Mouse (Mus musculus): ENCODE data around the gene Srsf2. TPM values are rescaled to one million over a fixed set of nuclear protein-coding genes. Genes with fewer than 3 reads are reported as not detected.

The Srsf2 gene
- polyA plus RNA-seq, 1 experiment from 2014 or later: 621 TPM

DNA sequence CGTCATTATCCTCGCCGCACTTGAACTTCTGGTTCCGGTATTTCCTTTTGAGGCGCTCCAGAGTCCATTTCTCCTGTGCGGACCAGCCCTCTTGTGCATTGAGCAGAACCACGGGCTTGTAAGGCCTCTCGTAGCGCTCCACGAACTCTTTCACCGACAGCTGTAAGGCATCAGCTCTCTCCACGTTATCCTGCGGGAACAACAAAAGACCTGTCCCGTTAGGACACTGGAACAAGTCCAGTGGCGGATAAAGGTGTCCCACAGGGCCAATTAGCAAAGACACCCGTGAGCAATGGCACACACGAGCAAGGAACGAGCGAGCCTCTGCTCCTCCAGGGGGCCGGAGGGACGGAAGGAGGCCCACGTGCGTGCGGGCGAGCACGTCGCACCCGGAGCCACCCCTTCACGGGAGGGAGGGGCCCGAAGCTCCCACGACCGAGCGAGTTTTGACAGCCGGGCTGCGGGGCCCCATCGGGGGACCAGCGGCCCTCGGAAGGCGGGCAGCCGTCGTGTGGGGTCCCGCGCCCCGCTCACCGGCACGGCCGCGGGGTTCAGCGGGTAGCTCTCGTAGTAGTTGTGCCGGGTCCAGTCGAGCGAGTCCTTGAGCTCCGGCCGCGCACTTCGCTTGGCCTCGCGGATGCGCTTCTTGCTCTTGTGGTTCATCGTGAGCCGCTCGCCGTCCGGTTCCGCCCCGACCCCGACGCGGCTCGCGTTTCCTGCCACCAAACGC is 10.2 kb downstream of the Srsf2 start:
- under 1% methylated on average over 69 of the region's 73 CpGs for WGBS (ENCODE audit: insufficient replicate concordance)
- no peaks in the 10 kb centered on the region for H3K9me3 ChIP-seq (replicated peaks; ENCODE audit: control insufficient read depth, low read length)
- H3K36me3 ChIP-seq (ENCODE audit: control insufficient read depth, insufficient read depth, low read length): peaks cover 30% of the 10 kb centered on the region
- H3K9ac ChIP-seq (ENCODE audit: low read depth, low read length): peak overlapping the region; percentile 93
- ATAC-seq (replicated peaks; ENCODE audit: insufficient number of reproducible peaks, low FRiP score, low TSS enrichment): peak; percentile 69
- H3K4me1 ChIP-seq (ENCODE audit: control insufficient read depth, insufficient read depth, low read length): peaks cover 28% of the 10 kb centered on the region
- peak overlapping the region; percentile 82 for H3K4me3 ChIP-seq (ENCODE audit: low read depth, low read length)
- H3K27ac ChIP-seq (ENCODE audit: low read depth, low read length): peak overlapping the region; percentile 99
- no peaks in the 10 kb centered on the region for H3K27me3 ChIP-seq (ENCODE audit: control insufficient read depth, insufficient read depth, low read length)
- peak overlapping the region; percentile 71 for H3K4me2 ChIP-seq

GRCm38 (mm10) chr11:116840748-116841147 is 12.1 kb downstream of the Srsf2 start:
- WGBS (ENCODE audit: insufficient replicate concordance): 82% methylated on average over 4 of the region's 4 CpGs
- Histone ChIP-seq H3K9me3 (replicated peaks; ENCODE audit: control insufficient read depth, low read length) (no peaks in the 10 kb centered on the region), H3K36me3 (ENCODE audit: control insufficient read depth, insufficient read depth, low read length) (peaks cover 49% of the 10 kb centered on the region), H3K4me1 (ENCODE audit: control insufficient read depth, insufficient read depth, low read length) (peaks cover 28% of the 10 kb centered on the region), H3K27me3 (ENCODE audit: control insufficient read depth, insufficient read depth, low read length) (no peaks in the 10 kb centered on the region), H3K27ac (ENCODE audit: low read depth, low read length) (no peak overlapping the region), H3K9ac (ENCODE audit: low read depth, low read length) (peak overlapping the region; percentile 93), H3K4me3 (ENCODE audit: low read depth, low read length) (peak overlapping the region; percentile 82), H3K4me2 (peak overlapping the region; percentile 71)
- ATAC-seq (replicated peaks; ENCODE audit: insufficient number of reproducible peaks, low FRiP score, low TSS enrichment): no peak

DNA sequence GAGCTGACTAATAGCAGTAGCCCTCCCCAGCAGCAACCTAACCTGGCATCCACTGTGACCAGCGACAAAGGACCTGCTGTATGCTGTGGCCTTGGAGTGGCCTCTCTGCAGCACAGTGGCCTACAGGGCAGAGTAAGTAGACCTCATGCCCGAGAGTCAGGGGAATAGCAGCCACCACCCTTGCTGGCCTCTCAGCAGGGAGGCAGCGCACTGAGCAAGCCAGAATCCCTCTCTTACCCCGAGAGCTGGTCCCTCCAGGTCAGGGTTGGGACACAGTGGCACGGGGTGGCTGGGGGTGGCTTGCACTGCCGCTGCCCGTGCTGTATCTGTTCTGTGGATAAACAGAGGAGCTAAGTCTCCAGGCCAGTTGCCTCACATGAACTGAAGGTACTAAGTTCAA is 13.3 kb downstream of the Srsf2 start:
- 86% methylated on average over 7 of the region's 7 CpGs for WGBS (ENCODE audit: insufficient replicate concordance)
- Histone ChIP-seq H3K4me2 (peak overlapping the region; percentile 71; the same call in 1 of the 2 replicates), H3K9ac (ENCODE audit: low read depth, low read length) (peak overlapping the region; percentile 54; the same call in 1 of the 2 replicates), H3K27me3 (ENCODE audit: control insufficient read depth, insufficient read depth, low read length) (no peaks in the 10 kb centered on the region), H3K4me3 (ENCODE audit: low read depth, low read length) (no peak overlapping the region), H3K9me3 (replicated peaks; ENCODE audit: control insufficient read depth, low read length) (no peaks in the 10 kb centered on the region), H3K36me3 (ENCODE audit: control insufficient read depth, insufficient read depth, low read length) (peaks cover 57% of the 10 kb centered on the region), H3K27ac (ENCODE audit: low read depth, low read length) (no peak overlapping the region), H3K4me1 (ENCODE audit: control insufficient read depth, insufficient read depth, low read length) (peaks cover 28% of the 10 kb centered on the region)
- ATAC-seq (replicated peaks; ENCODE audit: insufficient number of reproducible peaks, low FRiP score, low TSS enrichment): no peak

GRCm38 (mm10) chr11:116838936-116839335 is 14.0 kb downstream of the Srsf2 start:
- no peak overlapping the region for H3K4me3 ChIP-seq (ENCODE audit: low read depth, low read length)
- no peak overlapping the region for H3K4me2 ChIP-seq
- no peaks in the 10 kb centered on the region for H3K27me3 ChIP-seq (ENCODE audit: control insufficient read depth, insufficient read depth, low read length)
- H3K36me3 ChIP-seq (ENCODE audit: control insufficient read depth, insufficient read depth, low read length): peaks cover 63% of the 10 kb centered on the region
- H3K9me3 ChIP-seq (replicated peaks; ENCODE audit: control insufficient read depth, low read length): no peaks in the 10 kb centered on the region
- H3K4me1 ChIP-seq (ENCODE audit: control insufficient read depth, insufficient read depth, low read length): peaks cover 23% of the 10 kb centered on the region
- ATAC-seq (replicated peaks; ENCODE audit: insufficient number of reproducible peaks, low FRiP score, low TSS enrichment): no peak
- H3K27ac ChIP-seq (ENCODE audit: low read depth, low read length): no peak overlapping the region
- H3K9ac ChIP-seq (ENCODE audit: low read depth, low read length): 0 out of 2 replicates have a peak overlapping the region, but pooled peaks have one; percentile 10
- 85% methylated on average over 14 of the region's 14 CpGs for WGBS (ENCODE audit: insufficient replicate concordance)

DNA sequence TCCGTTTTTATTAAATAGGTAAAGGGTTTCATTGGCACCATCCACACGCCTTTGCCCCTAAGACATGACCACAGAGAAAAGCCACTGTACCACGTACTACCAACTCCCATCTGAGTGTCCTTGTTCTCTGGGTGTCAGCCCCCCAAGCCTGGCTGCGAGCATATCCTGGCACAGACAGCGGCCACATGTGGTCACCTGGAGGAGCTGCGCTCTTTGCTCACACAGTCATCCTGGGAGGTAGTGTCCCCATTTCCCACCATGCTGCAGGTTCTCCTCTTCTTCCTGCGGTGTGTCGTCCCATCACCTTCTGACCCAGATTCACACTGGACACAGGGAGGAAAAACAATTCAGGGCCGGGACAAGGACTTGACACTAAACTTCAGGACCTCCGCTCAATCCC is 15.5 kb downstream of the Srsf2 start:
- ATAC-seq (replicated peaks; ENCODE audit: insufficient number of reproducible peaks, low FRiP score, low TSS enrichment): no peak
- Histone ChIP-seq H3K4me3 (ENCODE audit: low read depth, low read length) (no peak overlapping the region), H3K4me2 (no peak overlapping the region), H3K27me3 (ENCODE audit: control insufficient read depth, insufficient read depth, low read length) (no peaks in the 10 kb centered on the region), H3K9ac (ENCODE audit: low read depth, low read length) (no peak overlapping the region), H3K4me1 (ENCODE audit: control insufficient read depth, insufficient read depth, low read length) (peaks cover 23% of the 10 kb centered on the region), H3K36me3 (ENCODE audit: control insufficient read depth, insufficient read depth, low read length) (peaks cover 65% of the 10 kb centered on the region), H3K9me3 (replicated peaks; ENCODE audit: control insufficient read depth, low read length) (no peaks in the 10 kb centered on the region), H3K27ac (ENCODE audit: low read depth, low read length) (no peak overlapping the region)
- WGBS (ENCODE audit: insufficient replicate concordance): 91% methylated on average over 10 of the region's 10 CpGs

GRCm38 (mm10) chr11:116836283-116836682 is 16.6 kb downstream of the Srsf2 start:
- H3K4me2 ChIP-seq: no peak overlapping the region
- no peak for ATAC-seq (replicated peaks; ENCODE audit: insufficient number of reproducible peaks, low FRiP score, low TSS enrichment)
- 92% methylated on average over 4 of the region's 4 CpGs for WGBS (ENCODE audit: insufficient replicate concordance)

DNA sequence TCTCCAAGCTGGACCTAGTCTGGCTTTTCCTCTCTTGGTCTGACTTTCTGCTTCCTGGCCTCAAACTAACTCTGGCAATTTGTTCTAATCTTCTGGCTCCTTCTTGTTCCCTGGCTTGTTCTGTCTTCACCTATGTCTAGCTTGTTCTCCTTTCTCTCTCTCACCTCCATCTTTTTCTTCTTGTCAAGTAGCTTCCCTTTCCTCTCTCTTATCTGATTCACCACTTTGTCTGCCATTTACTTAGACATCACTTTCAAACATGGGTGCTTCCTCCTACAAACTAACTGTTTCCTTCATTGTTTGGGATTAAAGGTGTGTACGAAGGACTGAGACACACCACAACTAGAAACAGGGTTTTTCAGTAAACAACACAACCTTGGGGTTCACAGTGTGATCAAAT is 17.9 kb downstream of the Srsf2 start:
- H3K36me3 ChIP-seq (ENCODE audit: control insufficient read depth, insufficient read depth, low read length): peaks cover 56% of the 10 kb centered on the region

More at GRCm38 (mm10) chr11:116836283-116836682, 16.6 kb downstream of the Srsf2 start:
- H3K4me1 ChIP-seq (ENCODE audit: control insufficient read depth, insufficient read depth, low read length): peaks cover 18% of the 10 kb centered on the region
- H3K9ac ChIP-seq (ENCODE audit: low read depth, low read length): no peak overlapping the region
- peaks cover 66% of the 10 kb centered on the region for H3K36me3 ChIP-seq (ENCODE audit: control insufficient read depth, insufficient read depth, low read length)
- H3K27ac ChIP-seq (ENCODE audit: low read depth, low read length): no peak overlapping the region
- no peak overlapping the region for H3K4me3 ChIP-seq (ENCODE audit: low read depth, low read length)
- no peaks in the 10 kb centered on the region for H3K9me3 ChIP-seq (replicated peaks; ENCODE audit: control insufficient read depth, low read length)
- no peaks in the 10 kb centered on the region for H3K27me3 ChIP-seq (ENCODE audit: control insufficient read depth, insufficient read depth, low read length)

DNA sequence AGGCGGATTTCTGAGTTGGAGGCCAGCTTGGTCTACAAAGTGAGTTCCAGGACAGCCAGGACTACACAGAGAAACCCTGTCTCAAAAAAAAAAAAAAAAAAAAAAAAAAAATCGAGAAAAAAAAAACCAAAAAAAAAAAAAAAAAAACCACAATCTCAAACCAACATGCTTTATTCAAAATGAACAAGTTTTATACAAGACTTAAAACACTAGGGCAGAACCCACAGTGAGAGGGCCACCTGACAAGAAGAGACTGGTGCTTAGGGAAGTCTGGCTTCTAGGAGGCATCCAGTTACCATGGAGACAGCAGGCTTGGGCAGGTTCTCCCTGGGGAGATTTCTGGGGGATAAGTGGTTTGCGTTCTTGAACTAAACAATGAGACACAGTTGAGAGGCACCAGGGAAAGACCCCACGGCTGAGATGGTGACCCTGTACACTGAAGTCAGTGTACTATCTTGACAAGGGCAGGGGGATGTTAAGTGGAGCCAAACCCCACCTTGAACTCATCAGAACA is 20.7 kb downstream of the Srsf2 start:
- Histone ChIP-seq H3K4me3 (ENCODE audit: low read depth, low read length) (no peak overlapping the region), H3K27me3 (ENCODE audit: control insufficient read depth, insufficient read depth, low read length) (no peaks in the 10 kb centered on the region), H3K27ac (ENCODE audit: low read depth, low read length) (no peak overlapping the region), H3K9ac (ENCODE audit: low read depth, low read length) (no peak overlapping the region), H3K4me1 (ENCODE audit: control insufficient read depth, insufficient read depth, low read length) (peaks cover 4% of the 10 kb centered on the region; the same call in 1 of the 2 replicates), H3K9me3 (replicated peaks; ENCODE audit: control insufficient read depth, low read length) (no peaks in the 10 kb centered on the region), H3K36me3 (ENCODE audit: control insufficient read depth, insufficient read depth, low read length) (peaks cover 31% of the 10 kb centered on the region), H3K4me2 (no peak overlapping the region)
- WGBS (ENCODE audit: insufficient replicate concordance): 47% methylated on average over 4 of the region's 4 CpGs
- ATAC-seq (replicated peaks; ENCODE audit: insufficient number of reproducible peaks, low FRiP score, low TSS enrichment): no peak

More for the DNA sequence above, 17.9 kb downstream of the Srsf2 start:
- WGBS (ENCODE audit: insufficient replicate concordance): 85% methylated on average over 1 of the region's 1 CpGs
- H3K4me1 ChIP-seq (ENCODE audit: control insufficient read depth, insufficient read depth, low read length): peaks cover 5% of the 10 kb centered on the region
- no peak overlapping the region for H3K4me2 ChIP-seq
- H3K27me3 ChIP-seq (ENCODE audit: control insufficient read depth, insufficient read depth, low read length): no peaks in the 10 kb centered on the region
- H3K4me3 ChIP-seq (ENCODE audit: low read depth, low read length): no peak overlapping the region
- no peaks in the 10 kb centered on the region for H3K9me3 ChIP-seq (replicated peaks; ENCODE audit: control insufficient read depth, low read length)
- H3K27ac ChIP-seq (ENCODE audit: low read depth, low read length): no peak overlapping the region
- ATAC-seq (replicated peaks; ENCODE audit: insufficient number of reproducible peaks, low FRiP score, low TSS enrichment): no peak
- H3K9ac ChIP-seq (ENCODE audit: low read depth, low read length): no peak overlapping the region

Measured in heart, embryonic 11.5 days (tissue).